Mouse (Mus musculus) spleen, postnatal 14 days (tissue): ENCODE data around the gene Ankrd50.

Experiments
- DNase-seq, 2 experiments: peaks; one replicate each; pipeline ENCODE4 v3.0.0; 2021 to 2022; ENCODE audit warnings: low spot score in 2 of 2

The Ankrd50 gene

GRCm38 (mm10) chr3:38466139-38466538, 18.5 kb downstream of the Ankrd50 start:
- DNase-seq: no peak

GRCm38 (mm10) chr3:38463149-38463548, 21.5 kb downstream of the Ankrd50 start:
- DNase-seq: no peak

- DNase-seq: no peak
Measured at GRCm38 (mm10) chr3:38461742-38462141, 22.9 kb downstream of the Ankrd50 start.

GRCm38 (mm10) chr3:38460250-38460624, 24.4 kb downstream of the Ankrd50 start:
- no peak for DNase-seq

- DNase-seq: no peak
Measured at GRCm38 (mm10) chr3:38459507-38460249, 25.0 kb downstream of the Ankrd50 start.

GRCm38 (mm10) chr3:38457041-38457440, 27.6 kb downstream of the Ankrd50 start:
- DNase-seq: no peak

GRCm38 (mm10) chr3:38452199-38452598, 32.4 kb downstream of the Ankrd50 start:
- DNase-seq: no peak

- DNase-seq: no peak
Measured at GRCm38 (mm10) chr3:38446586-38446985, 38.1 kb downstream of the Ankrd50 start.

- no peak for DNase-seq
Measured at GRCm38 (mm10) chr3:38443875-38444274, 40.8 kb downstream of the Ankrd50 start.

GRCm38 (mm10) chr3:38440564-38440991, 44.1 kb downstream of the Ankrd50 start:
- DNase-seq: no peak

GRCm38 (mm10) chr3:38436596-38436995, 48.0 kb downstream of the Ankrd50 start:
- DNase-seq: no peak

GRCm38 (mm10) chr3:38435828-38436227, 48.8 kb downstream of the Ankrd50 start:
- DNase-seq: no peak

GRCm38 (mm10) chr3:38434486-38434885, 50.2 kb downstream of the Ankrd50 start:
- DNase-seq: no peak

GRCm38 (mm10) chr3:38433495-38434464, 50.9 kb downstream of the Ankrd50 start:
- no peak for DNase-seq

- no peak for DNase-seq
Measured at GRCm38 (mm10) chr3:38431461-38431860, 53.2 kb downstream of the Ankrd50 start.

GRCm38 (mm10) chr3:38431042-38431441, 53.6 kb downstream of the Ankrd50 start:
- DNase-seq: no peak

- DNase-seq: no peak
Measured at GRCm38 (mm10) chr3:38427200-38427599, 57.4 kb downstream of the Ankrd50 start.

- no peak for DNase-seq
Measured at GRCm38 (mm10) chr3:38423966-38424365, 60.7 kb downstream of the Ankrd50 start.

GRCm38 (mm10) chr3:38419896-38420295, 64.7 kb downstream of the Ankrd50 start:
- no peak for DNase-seq

GRCm38 (mm10) chr3:38415292-38415930, 69.2 kb downstream of the Ankrd50 start:
- no peak for DNase-seq
